Mouse (Mus musculus) spleen, adult 2 months (tissue): ENCODE results near the gene Cox20. TPM values are rescaled to one million over a fixed set of nuclear protein-coding genes. Genes with fewer than 3 reads are reported as not detected.
A peak's percentile ranks its signal among the peaks of the same experiment; 100 is the strongest.

Source experiments
- DNase-seq, 2 experiments: peaks; one replicate each; pipeline versions ENCODE4 v3.0.0 to v3.0.0-alpha.2; 2012 to 2021; ENCODE audit warnings: low spot score in 2 of 2, low read depth in 1 of 2
- H3K27ac ChIP-seq: fragments of 200-500 bp; 2 replicates; pipeline ENCODE4 v1.5.1; 2012; ENCODE audit warnings: low read length, inconsistent platforms; ENCODE audit not compliant: insufficient read depth
- H3K27me3 ChIP-seq: fragments of 200-500 bp; 2 replicates; pipeline ENCODE4 v1.6.1; 2012; ENCODE audit warnings: mild to moderate bottlenecking, moderate library complexity, low read length, inconsistent platforms; ENCODE audit not compliant: control insufficient read depth, insufficient read depth
- H3K36me3 ChIP-seq: fragments of 200-500 bp; 2 replicates; pipeline ENCODE4 v1.6.1; 2012; ENCODE audit warnings: mild to moderate bottlenecking, low read length, inconsistent platforms; ENCODE audit not compliant: control insufficient read depth, insufficient read depth
- H3K4me1 ChIP-seq: fragments of 200-500 bp; 2 replicates; pipeline ENCODE4 v1.6.1; 2011; ENCODE audit warnings: inconsistent platforms; ENCODE audit not compliant: control insufficient read depth, insufficient read depth, insufficient read length
- H3K4me3 ChIP-seq: fragments of 200-500 bp; 2 replicates; pipeline ENCODE4 v1.5.1; 2011; ENCODE audit warnings: mild to moderate bottlenecking, inconsistent platforms; ENCODE audit not compliant: insufficient read depth, insufficient read length; ENCODE audit errors: extremely low read depth
- CTCF ChIP-seq: fragments of 200-500 bp; IDR thresholded peaks from 2 replicates; pipeline ENCODE4 v1.5.1; 2011; ENCODE audit warnings: mild to moderate bottlenecking, inconsistent platforms; ENCODE audit not compliant: insufficient read depth, insufficient read length, insufficient replicate concordance; ENCODE audit errors: extremely low read depth
- POLR2A ChIP-seq: fragments of 200-500 bp; IDR thresholded peaks from 2 replicates; pipeline ENCODE4 v1.6.1; 2011; ENCODE audit warnings: low read depth, low read length, inconsistent platforms
- WGBS: fragments of 180-500 bp; shearing (Covaris S2); methylation state at CpG from one replicate; pipeline ENCODE4 v1.1.7; 2018; 5-methylcytosine and 5-hydroxymethylcytosine counted together
- polyA plus RNA-seq: library from polyadenylated mRNA; depleted of rRNA; stranded (reverse); fragments of >200 nt; gene quantifications from 2 replicates; pipeline ENCODE4 v1.2.3, GENCODE M21; 2012

Cox20 gene
- polyA plus RNA-seq, 1 experiment = 4.2 TPM

DNA sequence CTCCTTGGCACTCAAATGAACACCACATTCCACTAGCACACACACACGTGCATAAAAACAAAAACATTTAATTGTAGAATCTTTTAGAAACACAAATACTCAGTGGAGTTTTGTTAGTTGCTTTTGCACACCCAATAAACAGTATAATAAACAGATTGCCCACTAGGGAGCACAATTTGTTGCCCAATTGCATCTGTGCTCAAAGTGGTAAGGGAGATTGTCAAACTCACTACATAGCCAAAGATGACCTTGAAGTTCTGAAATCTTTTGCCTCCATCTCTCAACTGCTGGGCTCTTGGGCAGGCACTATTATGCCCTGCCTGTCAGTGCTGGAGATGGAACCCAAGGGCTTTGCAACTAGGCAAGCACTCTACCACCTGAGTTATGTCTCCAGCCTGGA is 8.8 kb upstream of the Cox20 start:
- no peak overlapping the region for H3K4me3 ChIP-seq
- no peaks in the 10 kb centered on the region for H3K27me3 ChIP-seq
- no peaks in the 10 kb centered on the region for H3K36me3 ChIP-seq
- TF ChIP-seq POLR2A (no peak), CTCF (no peak)
- 76% methylated on average over 1 of the region's 1 CpGs for WGBS
- H3K4me1 ChIP-seq = no peaks in the 10 kb centered on the region
- no peak overlapping the region for H3K27ac ChIP-seq
- DNase-seq = no peak

GRCm38 (mm10) chr1:178313039-178313597 is 5.8 kb upstream of the Cox20 start:
- no peaks in the 10 kb centered on the region for H3K4me1 ChIP-seq
- H3K27ac ChIP-seq = no peak overlapping the region
- H3K27me3 ChIP-seq = no peaks in the 10 kb centered on the region
- DNase-seq = no peak
- 61% methylated on average over 1 of the region's 1 CpGs for WGBS
- no peak for TF ChIP-seq CTCF
- H3K4me3 ChIP-seq = no peak overlapping the region
- no peaks in the 10 kb centered on the region for H3K36me3 ChIP-seq

DNA sequence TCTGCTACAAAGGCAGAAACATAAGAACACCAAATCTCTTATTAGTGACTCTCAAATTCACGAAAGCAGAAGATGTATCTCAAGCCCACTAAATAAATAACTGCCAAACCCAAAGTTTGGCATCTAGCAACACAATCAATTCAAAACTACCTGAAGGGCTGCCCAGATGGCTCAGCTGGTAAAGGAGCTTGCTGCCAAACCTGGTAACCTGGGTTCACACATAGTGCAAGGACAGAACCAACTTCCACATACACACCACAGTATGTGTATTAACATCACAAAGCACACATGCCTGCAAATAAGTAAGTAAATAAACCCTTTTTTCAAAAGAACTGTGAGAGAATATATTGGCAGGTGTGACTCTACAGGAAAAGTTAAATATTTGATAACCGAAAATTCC is 4.7 kb upstream of the Cox20 start:
- no peak for DNase-seq
- 95% methylated on average over 2 of the region's 2 CpGs for whole genome bisulfite sequencing
- Histone ChIP-seq H3K4me3 (no peak overlapping the region), H3K36me3 (no peaks in the 10 kb centered on the region), H3K27me3 (no peaks in the 10 kb centered on the region), H3K4me1 (no peaks in the 10 kb centered on the region), H3K27ac (no peak overlapping the region)
- no peak for TF ChIP-seq POLR2A
- no peak for TF ChIP-seq CTCF

DNA sequence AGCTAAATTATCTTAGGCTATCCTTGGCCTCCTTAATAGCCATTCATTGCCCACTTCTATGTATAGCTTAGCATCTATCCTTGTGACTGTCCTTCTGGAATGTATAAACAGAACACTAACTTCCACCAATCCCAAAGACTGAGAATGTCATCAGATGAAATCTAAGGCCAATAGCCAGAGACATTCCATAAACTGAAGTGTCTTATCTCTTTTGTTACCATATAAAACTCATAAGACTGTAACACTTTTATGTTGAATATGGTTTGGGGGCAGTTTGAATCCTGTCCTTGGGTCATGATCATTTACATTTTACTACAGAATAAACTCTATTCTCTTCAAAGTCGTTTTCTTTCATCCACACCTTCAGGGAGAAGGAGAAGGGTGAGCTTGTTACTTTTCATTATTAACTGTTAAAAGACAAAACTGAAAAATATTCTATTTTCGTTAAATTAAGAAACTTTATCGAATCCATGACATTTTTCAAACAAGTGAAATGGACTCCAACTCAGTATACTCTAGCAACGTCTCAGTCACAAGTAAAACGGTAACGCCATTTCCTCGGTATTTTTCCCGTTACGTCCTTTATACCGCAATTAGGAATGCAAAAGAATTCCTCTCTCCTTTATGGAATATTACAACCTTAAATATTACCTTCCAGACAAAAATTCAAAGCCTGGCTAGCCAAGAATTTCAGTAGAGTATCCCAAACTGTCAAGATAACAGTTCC is 1.5 kb upstream of the Cox20 start:
- H3K27me3 ChIP-seq = no peaks in the 10 kb centered on the region
- 33% methylated on average over 10 of the region's 10 CpGs for WGBS
- H3K4me1 ChIP-seq = peaks cover 5% of the 10 kb centered on the region
- H3K27ac ChIP-seq = no peak overlapping the region
- H3K4me3 ChIP-seq = peak overlapping the region; percentile 24; the same call in 1 of the 2 replicates
- TF ChIP-seq POLR2A (no peak), CTCF (no peak)
- peaks cover 8% of the 10 kb centered on the region for H3K36me3 ChIP-seq
- no peak for DNase-seq

DNA sequence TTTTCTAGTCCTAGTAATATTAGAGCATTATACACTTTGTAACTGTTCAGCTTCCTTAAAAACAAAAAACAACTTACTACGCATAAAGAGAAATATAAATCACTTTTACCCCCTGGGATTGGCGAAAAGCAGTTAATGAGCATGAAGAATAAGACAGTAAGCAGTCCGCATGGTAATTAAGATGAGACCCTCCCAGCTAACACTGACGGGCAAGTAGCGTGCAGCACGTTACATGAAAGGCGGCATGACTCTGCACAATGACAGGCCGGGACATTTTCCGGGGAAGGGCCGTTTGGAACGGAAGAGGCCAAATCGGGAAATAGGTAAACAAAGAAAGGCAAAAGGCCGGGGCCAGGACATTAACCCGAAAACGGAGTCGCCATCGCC is 935 bp upstream of the Cox20 start:
- Histone ChIP-seq H3K27me3 (no peaks in the 10 kb centered on the region), H3K4me1 (peaks cover 5% of the 10 kb centered on the region), H3K27ac (peak overlapping the region; percentile 100), H3K4me3 (peak overlapping the region; percentile 98), H3K36me3 (peaks cover 13% of the 10 kb centered on the region)
- no peak for DNase-seq
- TF ChIP-seq CTCF (no peak), POLR2A (no peak)
- under 1% methylated on average over 17 of the region's 17 CpGs for WGBS

GRCm38 (mm10) chr1:178319295-178320037 is 536 bp downstream of the Cox20 start:
- Histone ChIP-seq H3K4me1 (peaks cover 5% of the 10 kb centered on the region), H3K36me3 (peaks cover 20% of the 10 kb centered on the region), H3K27me3 (no peaks in the 10 kb centered on the region), H3K4me3 (peak overlapping the region; percentile 98), H3K27ac (peak overlapping the region; percentile 100)
- peak in 1 of 2 experiments; percentile 16 for DNase-seq
- TF ChIP-seq CTCF = no peak
- no peak for TF ChIP-seq POLR2A
- WGBS = 1% methylated on average over 12 of the region's 12 CpGs

GRCm38 (mm10) chr1:178320038-178320722 is 1.2 kb downstream of the Cox20 start:
- TF ChIP-seq POLR2A (no peak), CTCF (no peak)
- H3K27ac ChIP-seq = no peak overlapping the region
- no peak for DNase-seq
- no peaks in the 10 kb centered on the region for H3K27me3 ChIP-seq
- no peak overlapping the region for H3K4me3 ChIP-seq
- WGBS = 20% methylated on average over 8 of the region's 8 CpGs
- peaks cover 25% of the 10 kb centered on the region for H3K36me3 ChIP-seq
- peaks cover 5% of the 10 kb centered on the region for H3K4me1 ChIP-seq
